Mouse (Mus musculus): ENCODE data around the gene Coro2b. TPM values are rescaled to one million over a fixed set of nuclear protein-coding genes. Genes with fewer than 3 reads are reported as not detected.
A peak's percentile ranks its signal among the peaks of the same experiment; 100 is the strongest.

Gene Coro2b
- polyA plus RNA-seq, 1 experiment from 2014 or later: 9.8 TPM

- Histone ChIP-seq H3K36me3 (ENCODE audit: control insufficient read depth, insufficient read depth, low read length) (no peaks in the 10 kb centered on the region), H3K27ac (ENCODE audit: low read length) (no peak overlapping the region), H3K4me1 (ENCODE audit: control insufficient read depth, insufficient read depth, low read length) (no peaks in the 10 kb centered on the region), H3K9me3 (replicated peaks; ENCODE audit: control insufficient read depth, low read length) (no peaks in the 10 kb centered on the region), H3K4me3 (replicated peaks; ENCODE audit: low read length) (no peak overlapping the region), H3K4me2 (ENCODE audit: low read depth, low read length) (no peak overlapping the region), H3K27me3 (ENCODE audit: control insufficient read depth, insufficient read depth, low read length) (no peaks in the 10 kb centered on the region), H3K9ac (ENCODE audit: low read length) (no peak overlapping the region)
- no peak for ATAC-seq (ENCODE audit: insufficient read depth, low FRiP score)
- WGBS: 82% methylated on average over 11 of the region's 11 CpGs
These were observed 70.0 kb downstream of the Coro2b start for GRCm38 (mm10) chr9:62466742-62467412.

GRCm38 (mm10) chr9:62466053-62466452, 70.8 kb downstream of the Coro2b start:
- WGBS: 84% methylated on average over 8 of the region's 8 CpGs
- Histone ChIP-seq H3K4me3 (replicated peaks; ENCODE audit: low read length) (no peak overlapping the region), H3K9me3 (replicated peaks; ENCODE audit: control insufficient read depth, low read length) (no peaks in the 10 kb centered on the region), H3K4me1 (ENCODE audit: control insufficient read depth, insufficient read depth, low read length) (no peaks in the 10 kb centered on the region), H3K36me3 (ENCODE audit: control insufficient read depth, insufficient read depth, low read length) (no peaks in the 10 kb centered on the region), H3K4me2 (ENCODE audit: low read depth, low read length) (no peak overlapping the region), H3K9ac (ENCODE audit: low read length) (no peak overlapping the region), H3K27me3 (ENCODE audit: control insufficient read depth, insufficient read depth, low read length) (no peaks in the 10 kb centered on the region), H3K27ac (ENCODE audit: low read length) (no peak overlapping the region)
- no peak for ATAC-seq (ENCODE audit: insufficient read depth, low FRiP score)

- 81% methylated on average over 10 of the region's 10 CpGs for WGBS
- Histone ChIP-seq H3K4me3 (replicated peaks; ENCODE audit: low read length) (no peak overlapping the region), H3K9ac (ENCODE audit: low read length) (no peak overlapping the region), H3K4me1 (ENCODE audit: control insufficient read depth, insufficient read depth, low read length) (no peaks in the 10 kb centered on the region), H3K27me3 (ENCODE audit: control insufficient read depth, insufficient read depth, low read length) (no peaks in the 10 kb centered on the region), H3K27ac (ENCODE audit: low read length) (no peak overlapping the region), H3K9me3 (replicated peaks; ENCODE audit: control insufficient read depth, low read length) (no peaks in the 10 kb centered on the region), H3K36me3 (ENCODE audit: control insufficient read depth, insufficient read depth, low read length) (no peaks in the 10 kb centered on the region), H3K4me2 (ENCODE audit: low read depth, low read length) (no peak overlapping the region)
- ATAC-seq (ENCODE audit: insufficient read depth, low FRiP score): no peak
These were observed 72.1 kb downstream of the Coro2b start for GRCm38 (mm10) chr9:62464727-62465126.

GRCm38 (mm10) chr9:62461766-62462165, 75.1 kb downstream of the Coro2b start:
- no peak for ATAC-seq (ENCODE audit: insufficient read depth, low FRiP score)
- H3K4me3 ChIP-seq (replicated peaks; ENCODE audit: low read length): no peak overlapping the region
- 81% methylated on average over 1 of the region's 1 CpGs for WGBS
- no peaks in the 10 kb centered on the region for H3K4me1 ChIP-seq (ENCODE audit: control insufficient read depth, insufficient read depth, low read length)
- H3K9ac ChIP-seq (ENCODE audit: low read length): no peak overlapping the region
- no peak overlapping the region for H3K27ac ChIP-seq (ENCODE audit: low read length)
- H3K4me2 ChIP-seq (ENCODE audit: low read depth, low read length): no peak overlapping the region
- no peaks in the 10 kb centered on the region for H3K9me3 ChIP-seq (replicated peaks; ENCODE audit: control insufficient read depth, low read length)
- H3K36me3 ChIP-seq (ENCODE audit: control insufficient read depth, insufficient read depth, low read length): no peaks in the 10 kb centered on the region
- H3K27me3 ChIP-seq (ENCODE audit: control insufficient read depth, insufficient read depth, low read length): no peaks in the 10 kb centered on the region

GRCm38 (mm10) chr9:62461095-62461494, 75.7 kb downstream of the Coro2b start:
- no peak for ATAC-seq (ENCODE audit: insufficient read depth, low FRiP score)
- 79% methylated on average over 8 of the region's 8 CpGs for WGBS
- H3K27ac ChIP-seq (ENCODE audit: low read length): no peak overlapping the region

GRCm38 (mm10) chr9:62460086-62460485, 76.8 kb downstream of the Coro2b start:
- Histone ChIP-seq H3K27me3 (ENCODE audit: control insufficient read depth, insufficient read depth, low read length) (no peaks in the 10 kb centered on the region), H3K4me3 (replicated peaks; ENCODE audit: low read length) (no peak overlapping the region), H3K4me2 (ENCODE audit: low read depth, low read length) (no peak overlapping the region), H3K4me1 (ENCODE audit: control insufficient read depth, insufficient read depth, low read length) (peaks cover 11% of the 10 kb centered on the region), H3K36me3 (ENCODE audit: control insufficient read depth, insufficient read depth, low read length) (no peaks in the 10 kb centered on the region), H3K9ac (ENCODE audit: low read length) (no peak overlapping the region), H3K9me3 (replicated peaks; ENCODE audit: control insufficient read depth, low read length) (no peaks in the 10 kb centered on the region), H3K27ac (ENCODE audit: low read length) (no peak overlapping the region)
- no peak for ATAC-seq (ENCODE audit: insufficient read depth, low FRiP score)
- 77% methylated on average over 7 of the region's 7 CpGs for whole genome bisulfite sequencing

More at GRCm38 (mm10) chr9:62461095-62461494, 75.7 kb downstream of the Coro2b start:
- no peaks in the 10 kb centered on the region for H3K9me3 ChIP-seq (replicated peaks; ENCODE audit: control insufficient read depth, low read length)
- H3K27me3 ChIP-seq (ENCODE audit: control insufficient read depth, insufficient read depth, low read length): no peaks in the 10 kb centered on the region
- H3K9ac ChIP-seq (ENCODE audit: low read length): no peak overlapping the region
- H3K4me1 ChIP-seq (ENCODE audit: control insufficient read depth, insufficient read depth, low read length): peaks cover under 1% of the 10 kb centered on the region
- no peaks in the 10 kb centered on the region for H3K36me3 ChIP-seq (ENCODE audit: control insufficient read depth, insufficient read depth, low read length)
- H3K4me2 ChIP-seq (ENCODE audit: low read depth, low read length): no peak overlapping the region
- no peak overlapping the region for H3K4me3 ChIP-seq (replicated peaks; ENCODE audit: low read length)

GRCm38 (mm10) chr9:62458457-62458856, 78.4 kb downstream of the Coro2b start:
- Histone ChIP-seq H3K9me3 (replicated peaks; ENCODE audit: control insufficient read depth, low read length) (no peaks in the 10 kb centered on the region), H3K27me3 (ENCODE audit: control insufficient read depth, insufficient read depth, low read length) (no peaks in the 10 kb centered on the region), H3K27ac (ENCODE audit: low read length) (no peak overlapping the region), H3K4me1 (ENCODE audit: control insufficient read depth, insufficient read depth, low read length) (peaks cover 16% of the 10 kb centered on the region), H3K4me3 (replicated peaks; ENCODE audit: low read length) (no peak overlapping the region), H3K4me2 (ENCODE audit: low read depth, low read length) (no peak overlapping the region), H3K36me3 (ENCODE audit: control insufficient read depth, insufficient read depth, low read length) (no peaks in the 10 kb centered on the region), H3K9ac (ENCODE audit: low read length) (no peak overlapping the region)
- 75% methylated on average over 3 of the region's 3 CpGs for WGBS
- ATAC-seq (ENCODE audit: insufficient read depth, low FRiP score): no peak

- Histone ChIP-seq H3K36me3 (ENCODE audit: control insufficient read depth, insufficient read depth, low read length) (no peaks in the 10 kb centered on the region), H3K4me1 (ENCODE audit: control insufficient read depth, insufficient read depth, low read length) (peaks cover 16% of the 10 kb centered on the region), H3K4me3 (replicated peaks; ENCODE audit: low read length) (no peak overlapping the region), H3K9me3 (replicated peaks; ENCODE audit: control insufficient read depth, low read length) (no peaks in the 10 kb centered on the region), H3K27me3 (ENCODE audit: control insufficient read depth, insufficient read depth, low read length) (no peaks in the 10 kb centered on the region), H3K9ac (ENCODE audit: low read length) (no peak overlapping the region), H3K4me2 (ENCODE audit: low read depth, low read length) (0 out of 2 replicates have a peak overlapping the region, but pooled peaks have one; percentile 11), H3K27ac (ENCODE audit: low read length) (peak overlapping the region; percentile 68)
- 10% methylated on average over 5 of the region's 5 CpGs for WGBS
- peak; percentile 87 for ATAC-seq (ENCODE audit: insufficient read depth, low FRiP score)
These were observed 80.8 kb downstream of the Coro2b start for GRCm38 (mm10) chr9:62456015-62456414.

GRCm38 (mm10) chr9:62455210-62455969, 81.5 kb downstream of the Coro2b start:
- no peaks in the 10 kb centered on the region for H3K9me3 ChIP-seq (replicated peaks; ENCODE audit: control insufficient read depth, low read length)
- no peak overlapping the region for H3K9ac ChIP-seq (ENCODE audit: low read length)
- no peak overlapping the region for H3K4me3 ChIP-seq (replicated peaks; ENCODE audit: low read length)
- peaks cover 16% of the 10 kb centered on the region for H3K4me1 ChIP-seq (ENCODE audit: control insufficient read depth, insufficient read depth, low read length)
- H3K27me3 ChIP-seq (ENCODE audit: control insufficient read depth, insufficient read depth, low read length): no peaks in the 10 kb centered on the region
- H3K36me3 ChIP-seq (ENCODE audit: control insufficient read depth, insufficient read depth, low read length): no peaks in the 10 kb centered on the region
- H3K27ac ChIP-seq (ENCODE audit: low read length): peak overlapping the region; percentile 68
- 46% methylated on average over 8 of the region's 8 CpGs for WGBS
- ATAC-seq (ENCODE audit: insufficient read depth, low FRiP score): 0 out of 2 replicates have a peak, but pooled peaks have one; percentile 1
- 0 out of 2 replicates have a peak overlapping the region, but pooled peaks have one; percentile 11 for H3K4me2 ChIP-seq (ENCODE audit: low read depth, low read length)

Measured in stomach, embryonic 16.5 days (tissue).